Mouse (Mus musculus) cerebellum, adult 2 months (tissue): ENCODE results near the gene Ctr9. TPM values are rescaled to one million over a fixed set of nuclear protein-coding genes. Genes with fewer than 3 reads are reported as not detected.
A peak's percentile ranks its signal among the peaks of the same experiment; 100 is the strongest.

Experiments
- DNase-seq, 2 experiments: peaks; one replicate each; pipeline ENCODE4 v3.0.0; 2021
- H3K27ac ChIP-seq: fragments of 200-500 bp; 2 replicates; pipeline ENCODE4 v1.5.1; 2012; ENCODE audit warnings: low read length, control low read depth, inconsistent platforms; ENCODE audit not compliant: insufficient read depth
- H3K27me3 ChIP-seq: fragments of 200-500 bp; 2 replicates; pipeline ENCODE4 v1.6.1; 2012; ENCODE audit warnings: inconsistent platforms, mild to moderate bottlenecking, low read length, moderate library complexity; ENCODE audit not compliant: control insufficient read depth, insufficient read depth
- H3K4me1 ChIP-seq: fragments of 200-500 bp; 2 replicates; pipeline ENCODE4 v1.6.1; 2011; ENCODE audit warnings: low read length; ENCODE audit not compliant: control insufficient read depth, insufficient read depth
- H3K4me3 ChIP-seq: fragments of 200-500 bp; replicated peaks from 2 replicates; pipeline ENCODE3; 2011; ENCODE audit warnings: mild to moderate bottlenecking, low read depth, low read length, control low read depth; ENCODE audit not compliant: insufficient read depth
- CTCF ChIP-seq: fragments of 200-500 bp; IDR thresholded peaks from 2 replicates; pipeline ENCODE4 v1.5.1; 2011; ENCODE audit warnings: low read depth, mild to moderate bottlenecking, control low read depth, low read length, moderate library complexity, borderline replicate concordance; ENCODE audit not compliant: insufficient read depth
- POLR2A ChIP-seq: fragments of 200-500 bp; IDR thresholded peaks from 2 replicates; pipeline ENCODE4 v1.6.1; 2011; ENCODE audit warnings: low read length, control low read depth, borderline replicate concordance; ENCODE audit not compliant: insufficient read depth
- WGBS: fragments of 180-500 bp; shearing (Covaris S2); methylation state at CpG from one replicate; pipeline ENCODE4 v1.1.7; 2018; 5-methylcytosine and 5-hydroxymethylcytosine counted together
- polyA plus RNA-seq: library from polyadenylated mRNA; depleted of rRNA; stranded (reverse); fragments of >200 nt; gene quantifications from 2 replicates; pipeline ENCODE4 v1.2.3, GENCODE M21; 2012

Ctr9 gene
- polyA plus RNA-seq, 1 experiment, result 33.9 TPM

- H3K27me3 ChIP-seq, result no peaks in the 10 kb centered on the region
- no peak overlapping the region for H3K4me3 ChIP-seq
- 66% methylated on average over 5 of the region's 5 CpGs for WGBS
- no peak for TF ChIP-seq POLR2A
- TF ChIP-seq CTCF, result no peak
- DNase-seq, result no peak
- H3K4me1 ChIP-seq, result no peaks in the 10 kb centered on the region
- H3K27ac ChIP-seq, result no peak overlapping the region
Measured at GRCm38 (mm10) chr7:110990356-110991220, 38.2 kb upstream of the Ctr9 start.

- no peaks in the 10 kb centered on the region for H3K4me1 ChIP-seq
- 65% methylated on average over 4 of the region's 4 CpGs for WGBS
- no peaks in the 10 kb centered on the region for H3K27me3 ChIP-seq
- H3K4me3 ChIP-seq, result no peak overlapping the region
- no peak for DNase-seq
- no peak overlapping the region for H3K27ac ChIP-seq
- no peak for TF ChIP-seq POLR2A
Measured at GRCm38 (mm10) chr7:110991221-110991494, 37.6 kb upstream of the Ctr9 start.

GRCm38 (mm10) chr7:110998887-110999827 is 29.6 kb upstream of the Ctr9 start:
- no peak overlapping the region for H3K27ac ChIP-seq
- no peak for DNase-seq
- 83% methylated on average over 15 of the region's 15 CpGs for WGBS
- no peaks in the 10 kb centered on the region for H3K4me1 ChIP-seq
- no peak for TF ChIP-seq POLR2A
- H3K27me3 ChIP-seq, result no peaks in the 10 kb centered on the region
- no peak overlapping the region for H3K4me3 ChIP-seq

- TF ChIP-seq CTCF (no peak), POLR2A (no peak)
- no peak for DNase-seq
- H3K4me1 ChIP-seq, result no peaks in the 10 kb centered on the region
- H3K27ac ChIP-seq, result no peak overlapping the region
- no peaks in the 10 kb centered on the region for H3K27me3 ChIP-seq
- 91% methylated on average over 3 of the region's 3 CpGs for WGBS
- H3K4me3 ChIP-seq, result no peak overlapping the region
Measured at GRCm38 (mm10) chr7:111004136-111004840, 24.5 kb upstream of the Ctr9 start.

- 67% methylated on average over 7 of the region's 7 CpGs for WGBS
- no peaks in the 10 kb centered on the region; the same call in 1 of the 2 replicates for H3K27me3 ChIP-seq
- H3K27ac ChIP-seq, result no peak overlapping the region
- H3K4me1 ChIP-seq, result no peaks in the 10 kb centered on the region
- H3K4me3 ChIP-seq, result no peak overlapping the region
- DNase-seq, result no peak
- TF ChIP-seq POLR2A (no peak), CTCF (no peak)
Measured at GRCm38 (mm10) chr7:111014039-111014605, 14.6 kb upstream of the Ctr9 start.

GRCm38 (mm10) chr7:111014893-111015292 is 13.9 kb upstream of the Ctr9 start:
- 35% methylated on average over 5 of the region's 5 CpGs for WGBS
- Histone ChIP-seq H3K27ac (no peak overlapping the region), H3K27me3 (no peaks in the 10 kb centered on the region; the same call in 1 of the 2 replicates), H3K4me3 (no peak overlapping the region), H3K4me1 (no peaks in the 10 kb centered on the region)
- DNase-seq, result peak; percentile 47 to 60
- TF ChIP-seq CTCF, result peak; percentile 76
- no peak for TF ChIP-seq POLR2A

- Histone ChIP-seq H3K4me1 (no peaks in the 10 kb centered on the region), H3K4me3 (no peak overlapping the region), H3K27ac (no peak overlapping the region), H3K27me3 (no peaks in the 10 kb centered on the region; the same call in 1 of the 2 replicates)
- DNase-seq, result no peak
- 75% methylated on average over 5 of the region's 5 CpGs for WGBS
- TF ChIP-seq CTCF, result no peak
- TF ChIP-seq POLR2A, result no peak
Measured at GRCm38 (mm10) chr7:111015731-111016130, 13.0 kb upstream of the Ctr9 start.
